Comparison of ENCODE assay signal across 19 mouse cellular contexts in the genomic region with DNA sequence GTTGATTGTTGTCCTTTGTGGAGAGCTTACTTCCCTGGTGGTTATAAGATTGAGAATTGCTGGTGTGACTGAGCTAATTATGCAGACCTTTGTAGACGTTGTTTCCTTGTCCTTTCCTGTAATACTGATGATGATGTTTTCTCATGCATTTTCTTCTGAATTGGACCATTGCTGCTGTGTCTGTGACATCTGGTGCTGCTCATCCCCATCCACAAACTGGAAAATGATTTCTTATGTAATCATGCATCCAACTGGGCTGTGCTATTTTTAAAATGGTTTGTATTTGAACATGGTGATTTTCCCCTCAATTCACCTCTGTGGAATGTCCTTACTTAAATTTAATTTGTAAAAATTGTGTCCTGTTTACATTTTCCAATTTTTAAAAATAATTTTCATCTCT. TPM values are rescaled to one million over a fixed set of nuclear protein-coding genes. Genes with fewer than 3 reads are reported as not detected.
"Had no signal": no experiment of that assay in that cellular context is flagged by ENCODE, and none has a peak within 500 bp of the region (broad histone marks: within the 10 kb centered on the region; RNA-seq: fewer than 3 reads in every experiment).

No protein-coding gene starts in this region.

- H3K27ac ChIP-seq: lung, embryonic 15.5 days; midbrain, embryonic 10.5 days; midbrain, embryonic 12.5 days; neural tube, embryonic 13.5 days; neural tube, embryonic 15.5 days had no signal

- DNase-seq: liver, postnatal 0 days; lung, adult 2 months; lung, postnatal 4 days; midbrain, embryonic 14.5 days; retina, postnatal 1 day; right cerebral cortex, adult 18-20 months; right cerebral cortex, postnatal 25 days; right cerebral cortex, postnatal 4 days; spleen, adult 18-20 months; thymus, adult 2 months; thymus, postnatal 25 days; thymus, postnatal 4 days had no signal

- H3K4me3 ChIP-seq: lung, embryonic 15.5 days; midbrain, embryonic 10.5 days; midbrain, embryonic 12.5 days; myocyte; neural tube, embryonic 13.5 days; neural tube, embryonic 15.5 days had no signal

RNA-seq across cellular contexts. Expression of gene Ccdc39, which starts 37.0 kb away (rescaled TPM):
- total RNA-seq: megakaryocyte, adult 5-6 weeks had no signal
